Mouse (Mus musculus) CH12.LX (cell line): ENCODE results near the gene Zfp239. TPM values are rescaled to one million over a fixed set of nuclear protein-coding genes. Genes with fewer than 3 reads are reported as not detected.

Experiments
- DNase-seq: peaks from one replicate; pipeline ENCODE4 v3.0.0-alpha.2; 2013; ENCODE audit errors: extremely low read depth
- H3K27ac ChIP-seq: 2 replicates; pipeline ENCODE4 v1.5.1; 2012; ENCODE audit warnings: low read depth, mild to moderate bottlenecking, control low read depth, moderate library complexity; ENCODE audit not compliant: insufficient read depth
- H3K27me3 ChIP-seq: replicated peaks from 2 replicates; pipeline ENCODE3; 2012; ENCODE audit warnings: inconsistent platforms
- H3K36me3 ChIP-seq, 2 experiments: replicated peaks in 1 of 2; 2 replicates each; pipeline versions ENCODE3 to v1.6.1; 2012; ENCODE audit warnings: inconsistent platforms in 1 of 2, low read length in 1 of 2, mild to moderate bottlenecking in 1 of 2, mixed read lengths in 1 of 2, moderate library complexity in 1 of 2; ENCODE audit not compliant: control insufficient read depth in 1 of 2, insufficient read depth in 1 of 2
- H3K4me1 ChIP-seq, 2 experiments: 2 replicates each; pipeline ENCODE4 v1.6.1; 2012; ENCODE audit warnings: inconsistent platforms in 1 of 2, moderate library complexity in 1 of 2; ENCODE audit not compliant: insufficient read depth in 2 of 2, control insufficient read depth in 1 of 2
- H3K4me2 ChIP-seq: 2 replicates; pipeline ENCODE4 v1.6.1; 2012; ENCODE audit warnings: low read depth, mild to moderate bottlenecking, control low read depth; ENCODE audit not compliant: poor library complexity, insufficient read depth, severe bottlenecking
- H3K4me3 ChIP-seq, 3 experiments: fragments of 150-350 bp in 1 of 3; sonication (generic) in 1 of 3; replicated peaks in 1 of 3; 2 replicates each; pipeline versions ENCODE3 to v1.5.1; 2011 to 2012; ENCODE audit warnings: low read depth in 2 of 3, low read length in 2 of 3, mild to moderate bottlenecking in 2 of 3, moderate library complexity in 2 of 3, control low read depth in 1 of 3, improper control_type of control experiment in 1 of 3, inconsistent platforms in 1 of 3, mixed read lengths in 1 of 3; ENCODE audit not compliant: poor library complexity in 1 of 3
- H3K79me2 ChIP-seq: replicated peaks from 2 replicates; pipeline ENCODE4 v1.6.1; 2012; ENCODE audit warnings: mild to moderate bottlenecking, moderate library complexity; ENCODE audit not compliant: control insufficient read depth, poor library complexity, insufficient read depth, severe bottlenecking; ENCODE audit errors: extremely low read depth
- H3K9ac ChIP-seq: 2 replicates; pipeline ENCODE4 v1.6.1; 2012; ENCODE audit warnings: low read depth, mild to moderate bottlenecking, control low read depth, moderate library complexity; ENCODE audit not compliant: insufficient read depth
- H3K9me3 ChIP-seq: replicated peaks from 2 replicates; pipeline ENCODE3; 2012; ENCODE audit warnings: low read length, inconsistent platforms, mixed read lengths
- BHLHE40 ChIP-seq: IDR thresholded peaks from 2 replicates; pipeline ENCODE4 v1.6.1; 2011; ENCODE audit warnings: mild to moderate bottlenecking, low read depth, low read length, improper control_type of control experiment
- E2F4 ChIP-seq: IDR thresholded peaks from 2 replicates; pipeline ENCODE4 v1.6.1; 2011; ENCODE audit warnings: low read depth, low read length, improper control_type of control experiment; ENCODE audit not compliant: insufficient replicate concordance
- ELF1 ChIP-seq: IDR thresholded peaks from 2 replicates; pipeline ENCODE4 v1.6.1; 2014; ENCODE audit warnings: low read depth, mild to moderate bottlenecking, inconsistent platforms, low read length, improper control_type of control experiment
- EP300 ChIP-seq: IDR thresholded peaks from 2 replicates; pipeline ENCODE4 v1.6.1; 2011; ENCODE audit warnings: low read length, improper control_type of control experiment
- ETS1 ChIP-seq: conservative IDR thresholded peaks from 2 replicates; pipeline ENCODE4 v1.6.1; 2012; ENCODE audit warnings: low read depth, mild to moderate bottlenecking, inconsistent platforms, low read length, improper control_type of control experiment, moderate library complexity
- HCFC1 ChIP-seq: IDR thresholded peaks from 2 replicates; pipeline ENCODE4 v1.6.1; 2012; ENCODE audit warnings: low read depth, mild to moderate bottlenecking, inconsistent platforms, low read length, improper control_type of control experiment
- IRF4 ChIP-seq: IDR thresholded peaks from 2 replicates; pipeline ENCODE4 v1.6.1; 2014; ENCODE audit warnings: low read depth, mild to moderate bottlenecking, inconsistent platforms, low read length, improper control_type of control experiment
- JUN ChIP-seq: IDR thresholded peaks from 2 replicates; pipeline ENCODE4 v1.6.1; 2011; ENCODE audit warnings: low read depth, mild to moderate bottlenecking, low read length, improper control_type of control experiment, moderate library complexity; ENCODE audit not compliant: insufficient read depth
- KAT2A ChIP-seq: IDR thresholded peaks from 2 replicates; pipeline ENCODE4 v1.6.1; 2012; ENCODE audit warnings: low read length, improper control_type of control experiment, inconsistent platforms; ENCODE audit not compliant: insufficient replicate concordance
- MAZ ChIP-seq: IDR thresholded peaks from 2 replicates; pipeline ENCODE4 v1.6.1; 2012; ENCODE audit warnings: low read depth, mild to moderate bottlenecking, inconsistent platforms, low read length, improper control_type of control experiment, moderate library complexity
- MEF2A ChIP-seq: IDR thresholded peaks from 2 replicates; pipeline ENCODE4 v1.6.1; 2014; ENCODE audit warnings: low read depth, mild to moderate bottlenecking, inconsistent platforms, low read length, improper control_type of control experiment, borderline replicate concordance
- MYC ChIP-seq: IDR thresholded peaks from 2 replicates; pipeline ENCODE4 v1.6.1; 2011; ENCODE audit warnings: low read depth, mild to moderate bottlenecking, improper control_type of control experiment, low read length
- NRF1 ChIP-seq: IDR thresholded peaks from 2 replicates; pipeline ENCODE4 v1.6.1; 2014; ENCODE audit warnings: low read depth, mild to moderate bottlenecking, inconsistent platforms, low read length, improper control_type of control experiment, moderate library complexity
- RAD21 ChIP-seq: IDR thresholded peaks from 2 replicates; pipeline ENCODE4 v1.6.1; 2011; ENCODE audit warnings: low read depth, mild to moderate bottlenecking, low read length, improper control_type of control experiment, moderate library complexity
- SMC3 ChIP-seq: IDR thresholded peaks from 2 replicates; pipeline ENCODE4 v1.6.1; 2011; ENCODE audit warnings: low read depth, low read length, improper control_type of control experiment
- TBP ChIP-seq: conservative IDR thresholded peaks from 2 replicates; pipeline ENCODE4 v1.6.1; 2011; ENCODE audit warnings: low read depth, low read length, improper control_type of control experiment
- TCF12 ChIP-seq: IDR thresholded peaks from 2 replicates; pipeline ENCODE4 v1.6.1; 2014; ENCODE audit warnings: low read depth, mild to moderate bottlenecking, inconsistent platforms, low read length, improper control_type of control experiment
- UBTF ChIP-seq: IDR thresholded peaks from 2 replicates; pipeline ENCODE4 v1.6.1; 2012; ENCODE audit warnings: low read depth, mild to moderate bottlenecking, inconsistent platforms, low read length, improper control_type of control experiment, moderate library complexity
- USF1 ChIP-seq: IDR thresholded peaks from 2 replicates; pipeline ENCODE4 v1.6.1; 2014; ENCODE audit warnings: low read depth, mild to moderate bottlenecking, inconsistent platforms, low read length, improper control_type of control experiment
- dilution Hi-C: fragments of 300-500 bp; cut with MboI; formaldehyde crosslinking; loops from 2 replicates; pipeline ENCODE4 v1.14.3; 2020; ENCODE audit warnings: low sequenced_read_pairs; ENCODE audit not compliant: extremely low pct_unique_long_range_greater_than_20kb, extremely low pct_ligation_motif_present
- in situ Hi-C: fragments of 300-500 bp; cut with MboI; formaldehyde crosslinking; loops from 3 replicates; pipeline ENCODE4 v1.14.3; 2019; ENCODE audit warnings: low sequenced_read_pairs, low pct_ligation_motif_present, low pct_unique_long_range_greater_than_20kb, mixed read lengths
- polyA plus RNA-seq: library from polyadenylated mRNA; unstranded; fragments of >175 nt; gene quantifications from 2 replicates; pipeline ENCODE4 v1.2.1, GENCODE M21; 2012; ENCODE audit warnings: low read depth; ENCODE audit not compliant: insufficient read length
- total RNA-seq, 2 experiments: library from RNA; depleted of rRNA; stranded (reverse); fragments of 300-350 nt in 1 of 2; fragments of >200 nt in 1 of 2; gene quantifications; 2 replicates each; pipeline ENCODE4 v1.2.3; 2012 to 2014

The Zfp239 gene
- total and polyA plus RNA-seq, 3 experiments: 13.1 to 19.6 (median 16.6) TPM

DNA sequence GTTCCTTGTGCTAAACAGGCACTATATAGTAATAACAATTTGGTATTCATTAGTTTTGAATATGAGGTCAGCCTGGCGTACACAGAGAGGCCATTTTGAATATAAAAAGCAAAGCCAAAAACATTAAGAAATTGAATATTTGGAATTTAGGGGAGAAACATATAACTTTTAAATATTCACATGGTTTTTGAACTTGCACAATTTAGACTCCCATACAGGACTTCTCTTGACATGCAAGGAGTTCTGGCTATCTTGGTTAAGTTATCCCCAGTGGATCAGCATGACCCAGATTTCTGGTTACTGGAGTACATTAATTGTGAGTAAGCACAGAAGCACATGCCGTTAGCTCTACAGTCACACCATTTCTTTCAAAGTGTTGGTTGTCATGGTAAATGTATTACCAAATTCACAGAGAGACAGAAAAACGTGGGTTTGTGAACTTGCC is 18.5 kb downstream of the Zfp239 start:
- in situ Hi-C loops: loop anchor here (5.0 kb wide), 1 partner anchor 37 kb away; no protein-coding TSS in a partner anchor
- Histone ChIP-seq H3K36me3 (peaks cover 0 to 6% of the 10 kb centered on the region in 2 experiments), H3K4me1 (peaks cover 3 to 26% of the 10 kb centered on the region in 2 experiments; a peak in 2 of 4 replicates), H3K4me2 (peak overlapping the region; percentile 87), H3K27ac (peak overlapping the region; percentile 50; the same call in 1 of the 2 replicates), H3K9me3 (no peaks in the 10 kb centered on the region), H3K9ac (peak overlapping the region; percentile 60), H3K79me2 (no peaks in the 10 kb centered on the region), H3K4me3 (peak overlapping the region; percentile 46 to 83 (median 66)), H3K27me3 (no peaks in the 10 kb centered on the region)
- TF ChIP-seq TCF12 (no peak), E2F4 (0 out of 2 replicates have a peak, but pooled peaks have one; percentile 25)
- dilution Hi-C loops: no loop called here
- DNase-seq: peak; percentile 35

DNA sequence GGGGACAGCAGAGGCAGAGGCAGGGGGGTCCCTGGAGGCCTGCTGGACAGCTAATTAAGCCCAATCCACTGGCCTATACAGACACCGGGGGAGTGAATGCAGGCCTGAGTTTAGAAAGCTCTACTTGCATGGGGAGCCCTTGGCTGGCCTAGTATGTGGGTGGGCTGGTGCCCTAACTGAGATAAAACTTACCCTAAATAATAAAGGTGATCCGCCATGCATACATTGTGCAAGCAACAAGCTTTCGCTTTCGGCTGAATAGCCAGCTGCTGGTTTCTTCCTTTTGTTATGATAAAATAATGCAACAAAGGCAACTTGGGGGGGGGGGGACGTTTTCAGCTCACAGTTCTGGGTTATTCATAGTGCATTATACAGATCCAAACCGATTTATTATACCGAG is 19.3 kb downstream of the Zfp239 start:
- Histone ChIP-seq H3K4me2 (peak overlapping the region; percentile 87), H3K4me1 (peaks cover 3 to 21% of the 10 kb centered on the region in 2 experiments; a peak in 2 of 4 replicates), H3K9ac (peak overlapping the region; percentile 60), H3K4me3 (peak overlapping the region in 1 of 3 experiments; percentile 66), H3K27me3 (no peaks in the 10 kb centered on the region), H3K36me3 (peaks cover 0 to 6% of the 10 kb centered on the region in 2 experiments), H3K79me2 (no peaks in the 10 kb centered on the region), H3K9me3 (no peaks in the 10 kb centered on the region), H3K27ac (no peak overlapping the region)
- dilution Hi-C loops: no loop called here
- TF ChIP-seq E2F4 (no peak), HCFC1 (no peak), SMC3 (no peak), USF1 (no peak), KAT2A (no peak), IRF4 (no peak), ETS1 (no peak), JUN (no peak), TBP (no peak), UBTF (no peak), BHLHE40 (no peak), NRF1 (no peak), ELF1 (no peak), MEF2A (no peak), RAD21 (no peak), EP300 (no peak), MYC (no peak), MAZ (no peak)
- in situ Hi-C loops: loop anchor here (5.0 kb wide), 1 partner anchor 36 kb away; no protein-coding TSS in a partner anchor
- DNase-seq: no peak
